8 mouse cellular contexts compared by ENCODE assay signal in the genomic region with DNA sequence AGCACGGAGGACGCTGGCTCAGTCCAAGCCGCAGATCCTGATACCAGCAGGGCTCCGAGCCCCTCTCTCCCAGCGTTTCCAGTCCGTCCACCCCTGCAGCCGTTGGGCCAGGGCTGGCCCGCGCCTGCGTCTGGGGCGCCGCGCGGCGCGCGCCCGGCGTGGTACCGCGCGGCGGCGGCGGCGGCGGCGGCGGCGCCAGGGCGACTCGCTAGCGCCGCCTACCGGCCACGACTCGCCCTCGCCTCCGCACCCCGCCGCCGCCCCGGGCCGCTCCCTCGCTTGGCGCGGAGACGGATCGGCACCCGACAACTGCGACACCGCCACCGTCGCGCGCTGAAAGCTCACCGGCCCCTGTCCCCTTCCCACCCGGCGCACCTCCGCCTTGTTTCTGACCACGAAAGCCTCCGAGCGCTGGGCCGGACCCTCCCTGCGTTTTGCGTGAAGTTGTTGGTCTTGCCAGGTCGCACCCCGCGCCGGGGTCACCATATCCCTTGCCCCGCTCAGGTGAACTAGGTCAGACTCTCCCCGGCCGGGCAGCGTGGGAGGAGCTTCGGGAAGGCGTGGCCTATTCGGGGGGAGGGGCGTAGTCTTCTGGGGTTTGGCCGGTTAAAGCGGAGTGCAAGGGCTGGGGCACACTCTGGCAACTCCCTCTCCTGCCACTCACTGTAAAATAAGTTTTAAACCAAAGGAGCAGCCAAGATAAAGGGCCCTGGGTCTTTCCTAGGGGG. TPM values are rescaled to one million over a fixed set of nuclear protein-coding genes. Genes with fewer than 3 reads are reported as not detected.
DNase-seq lines count a peak whose midpoint lies in the region; ATAC-seq and TF ChIP-seq lines count a peak whose summit lies in the region.

A gene (minus strand): TSS at position 560 of the 728 bp plus-strand sequence.

- peak; percentile 83 for TF ChIP-seq POLR2A in ES-Bruce4 (IDR thresholded peaks at IDR 0.05; ENCODE audit: insufficient read depth, low read length)

- peak; percentile 82 for ATAC-seq in cerebellum, adult (ENCODE audit: insufficient number of reproducible peaks, low FRiP score, low TSS enrichment)
- peak; percentile 79 for ATAC-seq in forebrain, embryonic 13.5 days
- ATAC-seq in heart, postnatal 0 days (ENCODE audit: insufficient read depth, low read depth): peak; percentile 86
- peak; percentile 89 for ATAC-seq in liver, embryonic 14.5 days (ENCODE audit: insufficient read depth)
- peak; percentile 84 for ATAC-seq in stomach, embryonic 15.5 days (ENCODE audit: insufficient read depth, low FRiP score, low read depth)

- peak within 1 kb of the TSS; percentile 90 for H3K4me3 ChIP-seq in ES-Bruce4 (ENCODE audit: low read depth, low read length)
- peak within 1 kb of the TSS; percentile 57 for H3K4me3 ChIP-seq in forebrain, embryonic 13.5 days
- peak within 1 kb of the TSS; percentile 83 for H3K4me3 ChIP-seq in heart, postnatal 0 days (ENCODE audit: low read depth, low read length)
- H3K4me3 ChIP-seq in liver, embryonic 14.5 days (ENCODE audit: insufficient read depth in 1 of 2, low read depth in 2 of 2, low read length in 2 of 2): peak within 1 kb of the TSS; percentile 75 to 82
- peak within 1 kb of the TSS; percentile 79 for H3K4me3 ChIP-seq in stomach, embryonic 15.5 days (replicated peaks)

- peak; percentile 82 for DNase-seq in heart, postnatal 0 days (ENCODE audit: low spot score)
- peak; percentile 94 to 96 for DNase-seq in kidney, postnatal 36 days
- peak; percentile 80 to 88 (median 80) for DNase-seq in liver, embryonic 14.5 days (ENCODE audit: low read depth in 3 of 3, low spot score in 3 of 3)
- DNase-seq in neural tube, embryonic 10.5 days (ENCODE audit: extremely low spot score, low spot score): peak; percentile 88

- H3K9me3 ChIP-seq in ES-Bruce4 (replicated peaks; ENCODE audit: control insufficient read depth, insufficient read depth, low read length, poor library complexity, severe bottlenecking): no peaks in the 10 kb centered on the region
- no peaks in the 10 kb centered on the region for H3K9me3 ChIP-seq in forebrain, embryonic 13.5 days (replicated peaks)
- no peaks in the 10 kb centered on the region for H3K9me3 ChIP-seq in heart, postnatal 0 days (replicated peaks; ENCODE audit: control insufficient read depth, low read length)
- H3K9me3 ChIP-seq in liver, embryonic 14.5 days (ENCODE audit: control insufficient read depth, low read length): no peaks in the 10 kb centered on the region
- no peaks in the 10 kb centered on the region for H3K9me3 ChIP-seq in stomach, embryonic 15.5 days

- peak; percentile 19 for TF ChIP-seq CTCF in ES-Bruce4 (IDR thresholded peaks at IDR 0.05; ENCODE audit: low read depth, low read length)
- TF ChIP-seq CTCF in heart, postnatal 0 days (IDR thresholded peaks at IDR 0.05; ENCODE audit: low read depth): peak; percentile 39
- TF ChIP-seq CTCF in liver, embryonic 14.5 days (IDR thresholded peaks at IDR 0.05; ENCODE audit: low read depth): peak; percentile 37

- no peaks in the 10 kb centered on the region for H3K27me3 ChIP-seq in ES-Bruce4 (ENCODE audit: control insufficient read depth, insufficient read depth, low read length, poor library complexity, severe bottlenecking)
- H3K27me3 ChIP-seq in forebrain, embryonic 13.5 days: peaks cover 3% of the 10 kb centered on the region; the same call in 1 of the 2 replicates
- no peaks in the 10 kb centered on the region for H3K27me3 ChIP-seq in heart, postnatal 0 days (ENCODE audit: control insufficient read depth, insufficient read depth, low read length)
- no peaks in the 10 kb centered on the region for H3K27me3 ChIP-seq in liver, embryonic 14.5 days (ENCODE audit: control insufficient read depth, insufficient read depth, low read length)
- H3K27me3 ChIP-seq in stomach, embryonic 15.5 days (replicated peaks): no peaks in the 10 kb centered on the region

- H3K27ac ChIP-seq in ES-Bruce4 (ENCODE audit: insufficient read depth, low read length): peak within 1 kb of the TSS; percentile 80
- peak within 1 kb of the TSS; percentile 80 for H3K27ac ChIP-seq in forebrain, embryonic 13.5 days
- peak within 1 kb of the TSS; percentile 97 for H3K27ac ChIP-seq in heart, postnatal 0 days (ENCODE audit: low read depth)
- H3K27ac ChIP-seq in liver, embryonic 14.5 days: peak within 1 kb of the TSS; percentile 92
- H3K27ac ChIP-seq in stomach, embryonic 15.5 days: peak within 1 kb of the TSS; percentile 98

- WGBS in forebrain, embryonic 13.5 days: 0% methylated on average over 34 of the region's 80 CpGs
- WGBS in heart, postnatal 0 days: under 1% methylated on average over 42 of the region's 80 CpGs
- under 1% methylated on average over 71 of the region's 80 CpGs for WGBS in liver, embryonic 14.5 days (ENCODE audit: insufficient replicate concordance)
- under 1% methylated on average over 68 of the region's 80 CpGs for WGBS in stomach, embryonic 15.5 days

- TF ChIP-seq EP300 in ES-Bruce4 (IDR thresholded peaks at IDR 0.05; ENCODE audit: insufficient read depth, low read depth, low read length): 0 out of 2 replicates have a peak, but pooled peaks have one; percentile 20
- no peak for TF ChIP-seq EP300 in heart, postnatal 0 days (IDR thresholded peaks at IDR 0.05; ENCODE audit: low read depth)
- TF ChIP-seq EP300 in liver, embryonic 14.5 days (IDR thresholded peaks at IDR 0.05; ENCODE audit: low read depth): no peak

- peaks cover 14% of the 10 kb centered on the region for H3K36me3 ChIP-seq in ES-Bruce4 (ENCODE audit: control insufficient read depth, insufficient read depth, low read length, poor library complexity, severe bottlenecking)
- H3K36me3 ChIP-seq in forebrain, embryonic 13.5 days (ENCODE audit: poor library complexity, severe bottlenecking): peaks cover 55% of the 10 kb centered on the region
- H3K36me3 ChIP-seq in heart, postnatal 0 days (replicated peaks; ENCODE audit: control insufficient read depth, insufficient read depth, low read length): peaks cover 21% of the 10 kb centered on the region
- H3K36me3 ChIP-seq in liver, embryonic 14.5 days (replicated peaks; ENCODE audit: control insufficient read depth, insufficient read depth, low read depth): peaks cover 18% of the 10 kb centered on the region
- H3K36me3 ChIP-seq in stomach, embryonic 15.5 days: peaks cover 18% of the 10 kb centered on the region; the same call in 1 of the 2 replicates

- H3K4me1 ChIP-seq in ES-Bruce4 (ENCODE audit: control insufficient read depth, insufficient read depth, low read length): peaks cover 5% of the 10 kb centered on the region
- peaks cover 26% of the 10 kb centered on the region for H3K4me1 ChIP-seq in forebrain, embryonic 13.5 days
- peaks cover 13% of the 10 kb centered on the region; the same call in 1 of the 2 replicates for H3K4me1 ChIP-seq in heart, postnatal 0 days (ENCODE audit: control insufficient read depth, insufficient read depth)
- H3K4me1 ChIP-seq in liver, embryonic 14.5 days (replicated peaks; ENCODE audit: control insufficient read depth in 2 of 2, insufficient read depth in 2 of 2, low read length in 1 of 2): peaks cover 8 to 12% of the 10 kb centered on the region in 2 experiments
- H3K4me1 ChIP-seq in stomach, embryonic 15.5 days: peaks cover 19% of the 10 kb centered on the region; the same call in 1 of the 2 replicates

- H3K9ac ChIP-seq in ES-Bruce4 (ENCODE audit: low read depth, poor library complexity, severe bottlenecking): peak within 1 kb of the TSS; percentile 88
- peak within 1 kb of the TSS; percentile 72 for H3K9ac ChIP-seq in forebrain, embryonic 13.5 days
- H3K9ac ChIP-seq in heart, postnatal 0 days (replicated peaks; ENCODE audit: low read depth, low read length): peak within 1 kb of the TSS; percentile 89
- peak within 1 kb of the TSS; percentile 81 for H3K9ac ChIP-seq in liver, embryonic 14.5 days (replicated peaks)
- peak within 1 kb of the TSS; percentile 81 for H3K9ac ChIP-seq in stomach, embryonic 15.5 days

- H3K4me2 ChIP-seq in forebrain, embryonic 13.5 days: peak within 1 kb of the TSS; percentile 84
- H3K4me2 ChIP-seq in heart, postnatal 0 days (ENCODE audit: low read depth, low read length): peak within 1 kb of the TSS; percentile 97
- peak within 1 kb of the TSS; percentile 90 for H3K4me2 ChIP-seq in liver, embryonic 14.5 days (ENCODE audit: low read depth)
- H3K4me2 ChIP-seq in stomach, embryonic 15.5 days: peak within 1 kb of the TSS; percentile 91

RNA-seq across cellular contexts. Expression of the gene that starts here (rescaled TPM):
- polyA plus RNA-seq in ES-Bruce4 (2011; ENCODE audit: insufficient read depth, insufficient read length, low read depth, missing spikeins): 50.4 and 55.0 TPM in 2 replicates
- 12.4 and 13.4 TPM in 2 replicates for polyA plus RNA-seq in forebrain, embryonic 13.5 days (2015; fragmentation: Nextera tagmentation; extraction: Ambion mirVana)
- 31.5 and 38.4 TPM in 2 replicates for total RNA-seq in heart, postnatal 0 days (2014; rRNA removed; ENCODE audit: low replicate concordance)
- 34.1 and 34.5 TPM in 2 replicates for polyA plus RNA-seq in heart, postnatal 0 days (2015; fragmentation: Nextera tagmentation; extraction: Ambion mirVana)
- polyA plus RNA-seq in liver, embryonic 14.5 days (2012; rRNA removed): 21.1 and 25.6 TPM in 2 replicates
- polyA plus RNA-seq in liver, embryonic 14.5 days (2014; fragmentation: Nextera tagmentation; extraction: Ambion mirVana): 24.3 and 25.6 TPM in 2 replicates
- polyA plus RNA-seq in stomach, embryonic 15.5 days (2015; fragmentation: Nextera tagmentation; extraction: Ambion mirVana): 31.9 and 34.4 TPM in 2 replicates

Comparison
In these comparisons a context has a peak if more than half of its experiments do, and no peak if none do; other contexts are left out.
1. Peak in every context shown above with its lines: DNase-seq, ATAC-seq, H3K4me3 ChIP-seq and H3K27ac ChIP-seq.